Mouse (Mus musculus) MEL (cell line): Measurements from ENCODE around the gene Dennd1a. TPM values are rescaled to one million over a fixed set of nuclear protein-coding genes. Genes with fewer than 3 reads are reported as not detected.
A peak's percentile ranks its signal among the peaks of the same experiment; 100 is the strongest.

Experiments
- DNase-seq: peaks from one replicate; pipeline ENCODE4 v3.0.0; 2011; ENCODE audit warnings: low read depth, low spot score
- H3K27ac ChIP-seq: 2 replicates; pipeline ENCODE4 v1.5.1; 2012; ENCODE audit warnings: low read depth, mild to moderate bottlenecking, control low read depth, low read length, moderate library complexity; ENCODE audit not compliant: control insufficient read depth
- H3K27me3 ChIP-seq, 2 experiments: fragments of 150-350 bp in 1 of 2; sonication (generic) in 1 of 2; 2 replicates each; pipeline ENCODE4 v1.6.1; 2012; ENCODE audit warnings: low read length in 2 of 2, mild to moderate bottlenecking in 2 of 2, improper control_type of control experiment in 1 of 2, moderate library complexity in 1 of 2; ENCODE audit not compliant: insufficient read depth in 2 of 2, control insufficient read depth in 1 of 2
- H3K36me3 ChIP-seq, 2 experiments: 2 replicates each; pipeline ENCODE4 v1.6.1; 2012 to 2014; ENCODE audit warnings: low read length in 2 of 2, improper control_type of control experiment in 1 of 2, inconsistent platforms in 1 of 2, mild to moderate bottlenecking in 1 of 2; ENCODE audit not compliant: insufficient read depth in 2 of 2, control insufficient read depth in 1 of 2
- H3K4me1 ChIP-seq, 2 experiments: fragments of 150-350 bp in 1 of 2; sonication (generic) in 1 of 2; 2 replicates each; pipeline ENCODE4 v1.6.1; 2012; ENCODE audit warnings: low read length in 2 of 2, improper control_type of control experiment in 1 of 2, mild to moderate bottlenecking in 1 of 2; ENCODE audit not compliant: insufficient read depth in 2 of 2, control insufficient read depth in 1 of 2
- H3K4me3 ChIP-seq, 2 experiments: fragments of 150-350 bp in 1 of 2; sonication (generic) in 1 of 2; 2 replicates each; pipeline ENCODE4 v1.5.1; 2012; ENCODE audit warnings: low read depth in 2 of 2, low read length in 2 of 2, mild to moderate bottlenecking in 2 of 2, moderate library complexity in 2 of 2, control low read depth in 1 of 2, improper control_type of control experiment in 1 of 2; ENCODE audit not compliant: control insufficient read depth in 1 of 2, insufficient read depth in 1 of 2
- H3K79me2 ChIP-seq: 2 replicates; pipeline ENCODE4 v1.6.1; 2012; ENCODE audit warnings: mild to moderate bottlenecking, low read length, moderate library complexity; ENCODE audit not compliant: control insufficient read depth, poor library complexity, insufficient read depth
- H3K9ac ChIP-seq: 2 replicates; pipeline ENCODE4 v1.6.1; 2012; ENCODE audit warnings: low read depth, mild to moderate bottlenecking, control low read depth, low read length, moderate library complexity; ENCODE audit not compliant: control insufficient read depth, poor library complexity, severe bottlenecking
- H3K9me3 ChIP-seq: fragments of 150-350 bp; sonication (generic); replicated peaks from 2 replicates; pipeline ENCODE4 v1.6.1; 2012; ENCODE audit warnings: mild to moderate bottlenecking, low read length, improper control_type of control experiment, moderate library complexity; ENCODE audit not compliant: insufficient read depth
- CTCF ChIP-seq, 3 experiments: IDR thresholded peaks in 2 of 3; conservative IDR thresholded peaks in 1 of 3; 2 replicates each; pipeline ENCODE4 v1.5.1; 2011 to 2012; ENCODE audit warnings: low read length in 3 of 3, low read depth in 2 of 3, mild to moderate bottlenecking in 2 of 3, improper control_type of control experiment in 1 of 3, inconsistent platforms in 1 of 3, mixed read lengths in 1 of 3, moderate library complexity in 1 of 3; ENCODE audit not compliant: control insufficient read depth in 1 of 3, insufficient read depth in 1 of 3, poor library complexity in 1 of 3, severe bottlenecking in 1 of 3
- EP300 ChIP-seq, 2 experiments: IDR thresholded peaks; 2 replicates each; pipeline ENCODE4 v1.6.1; 2011; ENCODE audit warnings: improper control_type of control experiment in 2 of 2, low read length in 2 of 2, low read depth in 1 of 2, mild to moderate bottlenecking in 1 of 2
- ETS1 ChIP-seq: IDR thresholded peaks from 2 replicates; pipeline ENCODE4 v1.6.1; 2012; ENCODE audit warnings: low read depth, mild to moderate bottlenecking, inconsistent platforms, low read length, improper control_type of control experiment, moderate library complexity
- JUND ChIP-seq: IDR thresholded peaks from 2 replicates; pipeline ENCODE4 v1.6.1; 2011; ENCODE audit warnings: low read depth, mild to moderate bottlenecking, improper control_type of control experiment, low read length
- KAT2A ChIP-seq: conservative IDR thresholded peaks from 2 replicates; pipeline ENCODE4 v1.6.1; 2012; ENCODE audit warnings: low read depth, low read length, improper control_type of control experiment, inconsistent platforms
- MAFK ChIP-seq: IDR thresholded peaks from 2 replicates; pipeline ENCODE4 v1.6.1; 2011; ENCODE audit warnings: low read depth, mild to moderate bottlenecking, low read length, improper control_type of control experiment, borderline replicate concordance
- MAX ChIP-seq: IDR thresholded peaks from 2 replicates; pipeline ENCODE4 v1.6.1; 2011; ENCODE audit warnings: low read length, improper control_type of control experiment
- MAZ ChIP-seq: IDR thresholded peaks from 2 replicates; pipeline ENCODE4 v1.6.1; 2012; ENCODE audit warnings: low read depth, mild to moderate bottlenecking, inconsistent platforms, low read length, improper control_type of control experiment
- MEF2A ChIP-seq: IDR thresholded peaks from 2 replicates; pipeline ENCODE4 v1.6.1; 2014; ENCODE audit warnings: low read depth, mild to moderate bottlenecking, inconsistent platforms, low read length, improper control_type of control experiment; ENCODE audit not compliant: poor library complexity, insufficient replicate concordance, severe bottlenecking; ENCODE audit errors: extremely low read depth
- MXI1 ChIP-seq: IDR thresholded peaks from 2 replicates; pipeline ENCODE4 v1.6.1; 2011; ENCODE audit warnings: mild to moderate bottlenecking, low read depth, low read length, improper control_type of control experiment
- MYB ChIP-seq: IDR thresholded peaks from 2 replicates; pipeline ENCODE4 v1.6.1; 2011; ENCODE audit warnings: mild to moderate bottlenecking, low read depth, low read length, improper control_type of control experiment
- MYC ChIP-seq: IDR thresholded peaks from 2 replicates; pipeline ENCODE4 v1.6.1; 2011; ENCODE audit warnings: low read depth, mild to moderate bottlenecking, low read length, improper control_type of control experiment, moderate library complexity
- NRF1 ChIP-seq: IDR thresholded peaks from 2 replicates; pipeline ENCODE4 v1.6.1; 2014; ENCODE audit warnings: low read depth, mild to moderate bottlenecking, inconsistent platforms, low read length, improper control_type of control experiment, moderate library complexity; ENCODE audit not compliant: poor library complexity, insufficient read depth, severe bottlenecking
- RAD21 ChIP-seq: IDR thresholded peaks from 2 replicates; pipeline ENCODE4 v1.6.1; 2011; ENCODE audit warnings: mild to moderate bottlenecking, low read depth, low read length, improper control_type of control experiment
- RCOR1 ChIP-seq: IDR thresholded peaks from 2 replicates; pipeline ENCODE4 v1.6.1; 2012; ENCODE audit warnings: low read depth, mild to moderate bottlenecking, inconsistent platforms, low read length, improper control_type of control experiment
- SIN3A ChIP-seq: IDR thresholded peaks from 2 replicates; pipeline ENCODE4 v1.6.1; 2012; ENCODE audit warnings: low read length, improper control_type of control experiment, inconsistent platforms
- SMC3 ChIP-seq: IDR thresholded peaks from 2 replicates; pipeline ENCODE4 v1.6.1; 2011; ENCODE audit warnings: low read depth, low read length, improper control_type of control experiment
- TAL1 ChIP-seq: IDR thresholded peaks from 2 replicates; pipeline ENCODE4 v1.6.1; 2012; ENCODE audit warnings: mild to moderate bottlenecking, inconsistent platforms, low read length, moderate library complexity, mixed read lengths
- TCF12 ChIP-seq: IDR thresholded peaks from 2 replicates; pipeline ENCODE4 v1.6.1; 2014; ENCODE audit warnings: low read depth, mild to moderate bottlenecking, inconsistent platforms, low read length, improper control_type of control experiment, moderate library complexity
- ZC3H11A ChIP-seq: IDR thresholded peaks from 2 replicates; pipeline ENCODE4 v1.6.1; 2012; ENCODE audit warnings: low read depth, mild to moderate bottlenecking, inconsistent platforms, low read length, improper control_type of control experiment
- ZMIZ1 ChIP-seq: IDR thresholded peaks from 2 replicates; pipeline ENCODE4 v1.6.1; 2012; ENCODE audit warnings: low read depth, mild to moderate bottlenecking, inconsistent platforms, low read length, improper control_type of control experiment, moderate library complexity
- polyA plus RNA-seq, 2 experiments: library from polyadenylated mRNA; stranded (reverse) in 1 of 2; unstranded in 1 of 2; fragments of >175 nt in 1 of 2; fragments of >200 nt in 1 of 2; gene quantifications; 2 replicates each; pipeline versions ENCODE4 v1.2.1 to v1.2.4; 2012; ENCODE audit warnings: low replicate concordance in 2 of 2, low read depth in 1 of 2; ENCODE audit not compliant: insufficient read length in 2 of 2, insufficient read depth in 1 of 2, missing spikeins in 1 of 2
- total RNA-seq: library from RNA; depleted of rRNA; stranded (reverse); fragments of 300-350 nt; gene quantifications from 2 replicates; pipeline ENCODE4 v1.2.3, GENCODE M21; 2012

The Dennd1a gene
- total and polyA plus RNA-seq, 3 experiments: 5.0 to 21.8 TPM; not detected in 1

GRCm38 (mm10) chr2:37850626-37851025 is 436.6 kb downstream of the Dennd1a start:
- H3K4me1 ChIP-seq: no peaks in the 10 kb centered on the region
- no peak overlapping the region for H3K4me3 ChIP-seq
- H3K9me3 ChIP-seq: no peaks in the 10 kb centered on the region
- no peak for DNase-seq
- no peaks in the 10 kb centered on the region; a peak in 1 of 4 replicates for H3K36me3 ChIP-seq
- no peak overlapping the region for H3K27ac ChIP-seq
- no peak overlapping the region for H3K9ac ChIP-seq
- TF ChIP-seq MEF2A (no peak), NRF1 (no peak), TAL1 (no peak), ZMIZ1 (no peak), MXI1 (no peak), SIN3A (no peak)
- no peaks in the 10 kb centered on the region for H3K79me2 ChIP-seq
- no peaks in the 10 kb centered on the region for H3K27me3 ChIP-seq

- no peaks in the 10 kb centered on the region for H3K79me2 ChIP-seq
- DNase-seq: peak; percentile 39
- no peak overlapping the region for H3K4me3 ChIP-seq
- H3K9me3 ChIP-seq: no peaks in the 10 kb centered on the region
- H3K36me3 ChIP-seq: no peaks in the 10 kb centered on the region; a peak in 1 of 4 replicates
- no peaks in the 10 kb centered on the region for H3K27me3 ChIP-seq
- H3K4me1 ChIP-seq: no peaks in the 10 kb centered on the region
- TF ChIP-seq MAZ: no peak
- 0 out of 2 replicates have a peak, but pooled peaks have one; percentile 1 for TF ChIP-seq SMC3
- TF ChIP-seq ZC3H11A: no peak
- peak in 2 of 3 experiments; percentile 52 to 69; a peak in 4 of 6 replicates for TF ChIP-seq CTCF (IDR thresholded peaks at IDR 0.05 in 2 of 3, conservative IDR thresholded peaks at IDR 0.05 in 1 of 3; ENCODE audit: control insufficient read depth in 1 of 3, insufficient read depth in 1 of 3, low read depth in 2 of 3, low read length in 3 of 3, poor library complexity in 1 of 3, severe bottlenecking in 1 of 3)
- peak; percentile 2; the same call in 1 of the 2 replicates for TF ChIP-seq RAD21
- no peak for TF ChIP-seq RCOR1
- no peak for TF ChIP-seq TCF12
- H3K9ac ChIP-seq: no peak overlapping the region
- H3K27ac ChIP-seq: no peak overlapping the region
Observed at GRCm38 (mm10) chr2:37849357-37849756, 437.8 kb downstream of the Dennd1a start.

DNA sequence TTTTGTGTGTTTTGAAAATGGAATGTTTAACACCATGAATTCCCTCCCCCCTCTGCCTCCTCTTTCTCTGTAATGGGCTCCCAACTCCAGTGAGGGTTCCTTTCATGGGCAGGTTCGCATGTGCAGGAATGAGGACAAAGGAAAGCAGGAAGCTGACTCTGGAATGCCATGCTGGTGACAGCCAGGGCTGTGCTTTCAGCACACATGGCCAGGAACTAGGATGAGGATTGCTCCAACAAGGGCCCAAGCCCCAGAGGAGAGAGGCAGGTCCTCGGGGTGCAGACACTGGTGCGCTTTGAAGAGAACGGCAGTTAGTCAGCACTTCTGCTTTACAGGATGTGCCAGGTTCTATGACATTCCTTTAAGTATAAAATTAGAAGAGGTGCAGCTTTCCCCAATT is 444.5 kb downstream of the Dennd1a start:
- Histone ChIP-seq H3K79me2 (no peaks in the 10 kb centered on the region), H3K27me3 (no peaks in the 10 kb centered on the region), H3K4me3 (no peak overlapping the region), H3K9ac (no peak overlapping the region), H3K9me3 (no peaks in the 10 kb centered on the region), H3K36me3 (no peaks in the 10 kb centered on the region), H3K27ac (no peak overlapping the region), H3K4me1 (no peaks in the 10 kb centered on the region)
- DNase-seq: no peak
- no peak for TF ChIP-seq MXI1
- no peak for TF ChIP-seq SIN3A
- TF ChIP-seq JUND: no peak
- TF ChIP-seq MYC: no peak
- TF ChIP-seq TCF12: no peak
- TF ChIP-seq KAT2A: no peak
- TF ChIP-seq RAD21: no peak
- no peak for TF ChIP-seq EP300 (IDR thresholded peaks at IDR 0.05; ENCODE audit: low read depth in 1 of 2, low read length in 2 of 2)
- TF ChIP-seq MAFK: no peak
- TF ChIP-seq MAX: no peak
- no peak for TF ChIP-seq ETS1
- no peak for TF ChIP-seq ZC3H11A
- TF ChIP-seq MYB: no peak
- TF ChIP-seq CTCF (IDR thresholded peaks at IDR 0.05 in 2 of 3, conservative IDR thresholded peaks at IDR 0.05 in 1 of 3; ENCODE audit: control insufficient read depth in 1 of 3, insufficient read depth in 1 of 3, low read depth in 2 of 3, low read length in 3 of 3, poor library complexity in 1 of 3, severe bottlenecking in 1 of 3): no peak
